Mouse (Mus musculus) embryo, embryonic 11.5 days (tissue): ENCODE data around the gene Bach1.

Experiments
- DNase-seq: peaks from one replicate; pipeline ENCODE4 v3.0.0-alpha.2; 2012; ENCODE audit warnings: low read depth, low spot score

Gene Bach1

GRCm38 (mm10) chr16:87737842-87738639 is 39.3 kb downstream of the Bach1 start:
- DNase-seq: no peak

DNA sequence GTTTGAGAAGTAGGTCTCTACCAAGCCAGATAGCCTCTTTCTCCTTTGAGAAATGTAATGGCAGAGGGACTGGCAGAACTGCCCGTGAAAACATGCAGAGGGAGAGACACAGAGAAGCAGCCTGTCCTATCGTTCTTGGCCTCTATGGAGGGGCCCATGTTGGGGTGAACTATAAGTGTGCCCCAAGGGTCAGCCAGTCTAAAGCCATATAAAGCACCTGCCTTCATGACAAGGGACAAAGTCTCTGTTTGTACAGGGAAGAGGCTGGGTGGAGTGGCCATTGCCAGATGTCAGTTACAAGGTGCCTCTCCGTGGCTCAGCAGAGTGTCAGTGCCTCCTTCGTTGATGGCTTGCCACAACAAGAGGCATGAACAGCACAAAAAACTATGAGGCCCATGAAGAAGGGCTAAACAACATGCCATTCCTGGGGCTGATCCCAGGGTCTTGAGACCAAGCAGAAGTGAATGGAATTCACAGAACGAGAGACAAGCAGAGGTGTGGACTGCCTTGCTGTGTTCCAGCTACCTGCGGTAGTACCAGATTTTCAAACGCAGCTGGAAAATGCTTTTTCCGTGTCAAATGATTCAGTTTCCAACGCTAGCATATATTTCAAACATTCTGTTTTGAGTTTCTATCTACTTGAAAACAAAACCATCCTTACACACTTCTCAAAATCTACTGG is 42.4 kb downstream of the Bach1 start:
- no peak for DNase-seq

- no peak for DNase-seq
Measured at GRCm38 (mm10) chr16:87743661-87744060, 44.9 kb downstream of the Bach1 start.

- DNase-seq: no peak
Measured at GRCm38 (mm10) chr16:87744338-87744737, 45.6 kb downstream of the Bach1 start.

DNA sequence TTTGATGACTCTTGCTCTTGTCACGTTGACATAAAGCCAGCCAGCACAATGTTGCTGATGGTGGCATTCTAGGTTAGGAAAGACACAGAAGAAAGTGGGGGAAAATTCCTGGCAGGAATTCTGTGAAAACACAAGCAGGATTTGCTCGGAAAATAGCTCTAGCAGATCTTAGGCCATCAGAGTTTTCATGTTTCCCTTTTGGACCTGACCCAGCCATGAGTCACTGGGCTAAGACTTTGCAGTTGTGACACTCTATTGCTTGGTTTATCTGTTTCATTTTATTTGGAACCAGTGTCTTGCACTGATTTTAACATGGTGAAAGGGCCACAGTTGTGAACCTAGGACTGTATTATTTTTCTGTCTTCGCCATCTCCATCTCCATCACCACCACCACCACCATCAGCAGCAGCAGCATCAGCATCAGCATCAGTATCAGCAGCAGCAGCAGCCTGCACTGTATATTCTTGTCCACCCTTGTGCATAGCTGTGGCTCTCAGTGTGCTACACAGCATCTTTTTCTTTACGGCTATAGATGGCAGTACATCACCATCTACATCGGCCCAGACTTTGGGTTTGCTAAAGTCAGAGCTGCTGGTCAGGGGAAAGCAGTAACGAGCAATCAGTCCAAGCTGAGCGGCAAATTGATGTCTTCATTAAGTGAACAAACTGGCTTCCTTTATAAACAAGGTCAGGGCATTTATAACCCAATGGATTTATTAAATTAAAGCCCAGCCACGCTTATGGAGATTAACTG is 46.6 kb downstream of the Bach1 start:
- no peak for DNase-seq

GRCm38 (mm10) chr16:87746728-87747127 is 48.0 kb downstream of the Bach1 start:
- DNase-seq: peak; percentile 48

DNA sequence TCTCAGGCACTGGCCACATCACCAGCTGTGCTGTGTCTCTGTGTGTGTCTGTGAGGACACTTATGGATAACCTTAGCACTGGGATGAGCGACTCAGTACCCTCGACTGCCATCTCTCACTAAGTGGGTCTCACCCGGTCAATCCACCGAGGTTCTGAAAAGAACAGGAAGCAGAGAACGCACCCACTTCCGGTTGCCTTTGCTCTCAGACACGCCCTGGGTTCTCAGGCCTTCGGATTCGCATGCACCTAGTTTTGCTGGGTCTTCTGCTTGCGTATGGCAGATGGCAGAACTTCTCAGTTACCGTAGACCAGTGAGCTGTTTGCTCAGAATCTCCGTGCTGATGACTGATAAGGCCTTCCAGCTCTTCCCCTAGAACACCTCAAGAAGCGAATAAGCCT is 52.5 kb downstream of the Bach1 start:
- DNase-seq: no peak

GRCm38 (mm10) chr16:87752482-87752881 is 53.7 kb downstream of the Bach1 start:
- DNase-seq: no peak

DNA sequence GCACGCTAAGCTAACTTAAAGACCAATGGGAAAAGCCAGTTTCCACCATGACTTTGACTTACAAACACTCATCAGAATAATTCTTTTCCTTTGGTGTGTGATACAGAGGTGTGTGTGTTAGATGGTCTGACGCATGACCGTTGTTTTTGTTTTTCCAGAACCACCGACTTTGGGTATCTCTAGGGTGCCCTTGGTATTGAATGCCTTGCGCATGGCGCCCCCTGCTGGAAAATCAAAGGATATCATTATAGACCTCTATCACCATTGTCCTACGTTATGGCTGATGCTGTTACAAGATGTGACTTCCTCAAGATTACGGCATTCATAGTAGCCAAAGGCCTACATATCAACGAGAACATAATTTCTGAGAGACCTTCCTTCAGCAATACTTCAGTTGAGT is 56.1 kb downstream of the Bach1 start:
- no peak for DNase-seq

DNA sequence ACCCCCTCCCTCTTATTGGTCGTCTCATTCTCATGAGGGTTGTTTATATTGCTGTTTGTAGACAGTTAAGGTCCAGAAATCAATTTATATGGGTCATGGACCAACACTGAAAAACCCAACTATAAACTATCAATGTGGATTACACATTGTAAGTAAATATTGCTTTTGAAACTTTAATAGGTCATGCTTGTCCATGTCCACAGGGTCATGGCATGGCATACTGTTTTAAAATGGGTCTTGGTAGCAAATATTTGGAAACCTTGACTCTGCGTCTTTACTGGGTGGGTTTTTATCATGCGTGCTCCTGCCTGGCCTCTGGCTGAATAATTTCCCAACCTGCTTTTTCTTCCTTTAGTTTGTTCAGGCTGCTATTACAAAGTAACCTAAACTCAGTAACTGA is 57.2 kb downstream of the Bach1 start:
- DNase-seq: no peak

- DNase-seq: no peak
Measured at GRCm38 (mm10) chr16:87758016-87758415, 59.3 kb downstream of the Bach1 start.

DNA sequence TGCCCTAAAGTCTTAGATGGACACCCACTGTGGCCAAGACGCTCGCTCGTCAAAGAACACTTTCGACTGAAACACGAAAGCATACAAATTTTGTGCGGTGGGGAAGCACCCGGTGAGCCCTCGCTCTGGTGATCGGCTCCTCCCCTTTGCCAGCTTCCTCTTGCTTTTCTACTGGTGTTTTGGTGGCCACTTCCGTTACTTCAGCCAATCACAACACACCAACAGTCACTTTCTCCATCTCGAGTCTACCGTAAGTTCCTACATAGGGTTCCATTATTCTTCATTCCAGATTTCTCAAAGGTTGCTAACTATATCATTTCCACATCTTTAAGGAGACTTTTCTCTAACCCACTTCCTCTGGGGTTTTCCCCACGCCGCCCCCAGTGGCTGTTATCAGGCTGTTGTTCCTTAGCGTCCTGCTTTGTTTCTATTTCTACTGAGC is 65.9 kb downstream of the Bach1 start:
- no peak for DNase-seq

DNA sequence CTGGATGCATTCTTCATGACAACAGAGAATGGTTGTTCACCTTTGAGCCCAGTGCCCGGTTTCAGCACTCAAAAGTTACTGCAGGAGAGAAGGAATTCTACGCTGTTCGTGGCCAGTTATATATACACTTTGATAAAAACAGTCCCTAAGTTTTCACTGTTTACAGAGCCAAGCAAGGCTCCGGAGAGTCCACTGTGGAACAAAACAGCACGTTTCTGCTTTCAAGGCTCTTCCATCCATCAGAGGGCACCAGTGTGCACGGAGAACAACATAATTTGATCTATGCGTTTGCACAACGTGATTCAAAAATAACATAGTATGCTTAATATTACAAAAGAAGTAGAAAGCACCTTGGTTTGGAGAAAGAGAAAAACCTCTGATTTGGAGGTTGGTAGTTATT is 67.2 kb downstream of the Bach1 start:
- no peak for DNase-seq

DNA sequence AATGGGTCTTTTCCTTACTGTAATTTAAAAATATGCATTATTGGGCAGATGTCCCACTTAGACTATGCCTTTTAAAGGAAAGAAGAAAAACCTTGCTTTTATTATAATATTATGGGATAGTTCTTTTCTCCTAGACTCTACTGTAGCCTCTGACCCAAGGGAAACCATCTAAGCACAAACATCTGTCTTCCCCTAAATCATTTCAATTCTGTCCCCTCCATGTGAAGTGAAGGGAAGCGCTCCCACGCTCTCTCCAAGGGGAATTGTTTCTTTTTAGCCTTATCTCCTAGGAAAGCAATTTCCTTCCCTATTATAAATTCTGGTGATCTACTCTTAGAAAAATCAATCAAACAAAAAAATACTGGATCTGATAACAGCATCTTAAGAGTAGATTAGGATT is 71.8 kb downstream of the Bach1 start:
- DNase-seq: no peak

DNA sequence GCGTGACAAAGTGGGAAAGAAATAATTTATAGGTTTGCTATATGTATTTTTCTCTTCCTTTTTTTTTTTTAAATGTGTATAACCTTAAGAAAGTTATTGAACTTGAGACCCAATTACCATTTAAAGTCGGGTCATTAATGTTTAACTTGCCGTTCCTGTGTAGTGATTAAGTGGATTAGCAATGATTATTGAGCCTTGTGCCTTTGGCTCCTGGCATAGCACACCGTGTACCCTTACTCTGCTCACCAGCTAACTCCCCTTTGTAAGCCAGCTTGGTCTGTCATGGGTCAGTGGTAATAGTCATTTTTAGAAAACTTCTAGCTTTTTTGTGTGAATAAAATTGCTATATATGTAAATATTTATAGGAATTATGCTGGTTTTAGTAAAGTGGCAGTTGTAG is 73.2 kb downstream of the Bach1 start:
- DNase-seq: no peak

DNA sequence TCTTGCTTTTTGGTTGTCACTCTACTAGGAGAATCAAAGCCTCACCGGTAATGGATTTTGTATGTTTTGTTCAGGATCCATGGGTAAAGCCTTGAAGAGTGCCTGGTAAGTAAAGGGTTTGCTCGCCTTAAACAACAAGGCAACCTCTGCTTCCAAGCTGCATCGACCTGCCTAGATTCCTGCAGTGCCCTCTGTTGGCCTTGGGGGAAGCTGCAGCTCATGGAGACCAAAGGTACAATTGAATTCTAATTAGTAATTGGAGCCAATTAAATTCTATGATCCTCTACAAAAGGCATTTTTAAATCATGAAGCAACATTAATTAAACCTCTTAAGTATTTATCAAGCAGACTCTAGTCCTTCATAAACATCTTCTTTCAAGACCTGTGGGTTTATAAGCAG is 75.7 kb downstream of the Bach1 start:
- DNase-seq: no peak

GRCm38 (mm10) chr16:87777373-87777772 is 78.6 kb downstream of the Bach1 start:
- DNase-seq: no peak

DNA sequence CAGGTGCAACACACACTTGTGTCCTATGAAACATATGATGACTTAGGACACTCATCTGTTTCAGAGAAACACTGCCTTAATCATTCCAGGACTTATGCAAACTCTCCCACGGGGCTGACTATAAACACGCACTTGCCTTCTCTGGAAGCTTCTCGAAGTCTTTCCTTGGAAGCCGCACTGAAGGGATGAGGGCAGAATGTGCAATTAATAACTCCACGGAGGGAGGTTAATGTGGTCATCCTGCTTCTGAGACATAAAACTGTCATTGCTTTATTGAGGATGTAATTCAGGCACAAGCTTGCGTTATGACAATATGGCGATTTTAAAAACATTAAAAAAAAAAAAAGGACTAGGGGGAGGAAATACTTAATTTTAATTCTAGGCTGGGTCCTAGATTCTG is 82.9 kb downstream of the Bach1 start:
- no peak for DNase-seq
